Mouse (Mus musculus) bone marrow macrophage, adult 2 months (primary cell): ENCODE measurements at regions not wholly inside any gene's neighbourhood (a gene's known extent, or its start where the extent isn't known, plus 50 kb on each side); places are given as distances from the start of the nearest gene placed in this dataset.

Source experiments
- H3K27ac ChIP-seq: 2 replicates; pipeline ENCODE4 v1.5.1; 2012; ENCODE audit warnings: low read depth, low read length; ENCODE audit not compliant: insufficient read depth
- H3K4me1 ChIP-seq: 2 replicates; pipeline ENCODE4 v1.6.1; 2012; ENCODE audit warnings: low read length; ENCODE audit not compliant: control insufficient read depth, insufficient read depth
- H3K4me3 ChIP-seq: 2 replicates; pipeline ENCODE4 v1.5.1; 2012; ENCODE audit warnings: mild to moderate bottlenecking, low read length, moderate library complexity; ENCODE audit not compliant: insufficient read depth
- CTCF ChIP-seq: IDR thresholded peaks from 2 replicates; pipeline ENCODE4 v1.5.1; 2012; ENCODE audit warnings: low read depth, mild to moderate bottlenecking, low read length, moderate library complexity
- POLR2A ChIP-seq: IDR thresholded peaks from 2 replicates; pipeline ENCODE4 v1.6.1; 2012; ENCODE audit warnings: mild to moderate bottlenecking, low read depth, low read length, borderline replicate concordance

- Histone ChIP-seq H3K27ac (no peak overlapping the region), H3K4me3 (no peak overlapping the region), H3K4me1 (no peaks in the 10 kb centered on the region; the same call in 1 of the 2 replicates)
- no peak for TF ChIP-seq CTCF
- no peak for TF ChIP-seq POLR2A
Observed at GRCm38 (mm10) chr14:103421305-103421822, 74.8 kb upstream of the Mycbp2 start.

GRCm38 (mm10) chr14:103417110-103418061 is 70.8 kb upstream of the Mycbp2 start:
- Histone ChIP-seq H3K27ac (no peak overlapping the region), H3K4me1 (no peaks in the 10 kb centered on the region; the same call in 1 of the 2 replicates), H3K4me3 (no peak overlapping the region)
- TF ChIP-seq POLR2A (no peak), CTCF (no peak)

GRCm38 (mm10) chr14:103404611-103405010 is 58.0 kb upstream of the Mycbp2 start:
- no peaks in the 10 kb centered on the region; the same call in 1 of the 2 replicates for H3K4me1 ChIP-seq
- H3K27ac ChIP-seq: no peak overlapping the region
- no peak overlapping the region for H3K4me3 ChIP-seq
- TF ChIP-seq POLR2A (no peak), CTCF (no peak)

DNA sequence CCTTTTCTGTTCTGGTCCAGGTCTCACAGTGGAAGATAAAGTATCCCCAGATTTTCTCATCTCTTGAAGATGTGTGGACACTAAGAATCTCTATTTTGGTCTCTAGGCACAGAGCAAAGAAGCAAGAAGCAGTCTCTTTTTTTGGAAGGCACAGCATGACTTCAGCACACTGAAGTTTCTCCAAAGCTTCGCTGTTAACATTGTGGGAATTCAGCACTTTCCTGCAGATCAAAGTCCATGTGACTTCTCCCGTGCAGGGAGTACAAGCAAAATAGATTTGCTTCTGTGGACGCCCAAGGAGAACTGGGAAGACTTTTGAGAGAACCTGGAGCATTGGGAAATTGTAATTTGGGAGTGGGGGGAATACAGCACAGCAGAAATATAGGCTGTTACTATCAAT is 56.4 kb upstream of the Mycbp2 start:
- no peak overlapping the region for H3K4me3 ChIP-seq
- H3K27ac ChIP-seq: no peak overlapping the region
- no peak for TF ChIP-seq POLR2A
- TF ChIP-seq CTCF: no peak
- H3K4me1 ChIP-seq: no peaks in the 10 kb centered on the region; the same call in 1 of the 2 replicates

- H3K4me1 ChIP-seq: no peaks in the 10 kb centered on the region; the same call in 1 of the 2 replicates
- no peak for TF ChIP-seq CTCF
- TF ChIP-seq POLR2A: no peak
- H3K4me3 ChIP-seq: no peak overlapping the region
- no peak overlapping the region for H3K27ac ChIP-seq
Observed at GRCm38 (mm10) chr14:103401983-103402382, 55.4 kb upstream of the Mycbp2 start.

DNA sequence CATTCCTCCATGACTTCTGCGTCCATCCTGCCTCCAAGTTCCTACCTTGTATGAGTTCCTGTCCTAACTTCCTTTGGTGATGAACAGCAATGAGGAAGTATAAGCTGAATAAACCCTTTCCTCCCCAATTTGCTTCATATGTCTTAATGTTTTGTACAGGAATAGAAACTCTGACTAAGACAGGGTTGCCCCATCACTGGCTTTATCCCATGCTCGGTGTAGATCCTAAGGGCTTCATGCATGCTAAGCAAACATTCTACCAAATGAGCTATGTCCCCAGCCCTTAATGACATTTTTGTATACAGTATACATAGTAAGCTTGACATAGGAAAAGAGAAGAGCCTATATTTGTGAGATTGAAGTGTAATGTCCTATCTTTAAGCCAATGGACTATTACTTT is 54.7 kb upstream of the Mycbp2 start:
- Histone ChIP-seq H3K4me1 (no peaks in the 10 kb centered on the region; the same call in 1 of the 2 replicates), H3K4me3 (no peak overlapping the region), H3K27ac (no peak overlapping the region; the same call in 1 of the 2 replicates)
- TF ChIP-seq CTCF (no peak), POLR2A (no peak)

- H3K4me1 ChIP-seq: no peaks in the 10 kb centered on the region; the same call in 1 of the 2 replicates
- no peak overlapping the region for H3K4me3 ChIP-seq
- TF ChIP-seq CTCF (no peak), POLR2A (no peak)
- H3K27ac ChIP-seq: no peak overlapping the region
Observed at GRCm38 (mm10) chr14:103398401-103398800, 51.8 kb upstream of the Mycbp2 start.
